Mouse (Mus musculus) liver, embryonic 11.5 days (tissue): ENCODE data around the gene Evx1. TPM values are rescaled to one million over a fixed set of nuclear protein-coding genes. Genes with fewer than 3 reads are reported as not detected.

Experiments used
- ATAC-seq: fragments of 200-750 bp; cut with Nextera tagmentation; replicated peaks from 2 replicates; pipeline ENCODE4 v1.8.0; 2017; ENCODE audit warnings: moderate number of reproducible peaks, mild to moderate bottlenecking, moderate TSS enrichment, moderate library complexity; ENCODE audit not compliant: low FRiP score
- DNase-seq: peaks from one replicate; pipeline ENCODE4 v3.0.0-alpha.2; 2017; ENCODE audit warnings: low spot score
- H3K27ac ChIP-seq: fragments of 300-500 bp; sonication (generic); 2 replicates; pipeline ENCODE4 v1.5.1; 2014; ENCODE audit warnings: mild to moderate bottlenecking, low read depth, low read length, control low read depth
- H3K27me3 ChIP-seq: fragments of 300-500 bp; sonication (generic); replicated peaks from 2 replicates; pipeline ENCODE4 v1.6.1; 2014; ENCODE audit warnings: low read length, mixed read lengths; ENCODE audit not compliant: control insufficient read depth, insufficient read depth
- H3K36me3 ChIP-seq: fragments of 300-500 bp; sonication (generic); 2 replicates; pipeline ENCODE4 v1.6.1; 2014; ENCODE audit warnings: mild to moderate bottlenecking, low read length, moderate library complexity, mixed read lengths; ENCODE audit not compliant: control insufficient read depth, insufficient read depth
- H3K4me1 ChIP-seq: fragments of 300-500 bp; sonication (generic); replicated peaks from 2 replicates; pipeline ENCODE4 v1.6.1; 2014; ENCODE audit warnings: low read length, mixed read lengths; ENCODE audit not compliant: control insufficient read depth, insufficient read depth
- H3K4me2 ChIP-seq: fragments of 300-500 bp; sonication (generic); 2 replicates; pipeline ENCODE4 v1.6.1; 2014; ENCODE audit warnings: mild to moderate bottlenecking, control low read depth, moderate library complexity
- H3K4me3 ChIP-seq: fragments of 300-500 bp; sonication (generic); 2 replicates; pipeline ENCODE4 v1.5.1; 2014; ENCODE audit warnings: low read depth, low read length, control low read depth
- H3K9ac ChIP-seq: fragments of 300-500 bp; sonication (generic); 2 replicates; pipeline ENCODE4 v1.6.1; 2014; ENCODE audit warnings: low read depth, low read length, control low read depth
- H3K9me3 ChIP-seq: fragments of 300-500 bp; sonication (generic); 2 replicates; pipeline ENCODE4 v1.6.1; 2016; ENCODE audit warnings: low read length, inconsistent platforms, mixed read lengths; ENCODE audit not compliant: control insufficient read depth
- WGBS: fragments of 180-500 bp; shearing (Covaris S2); extraction: QIAGEN DNeasy Blood & Tissue Kit; methylation state at CpG from one replicate; pipeline ENCODE4 v1.1.7; 2014; 5-methylcytosine and 5-hydroxymethylcytosine counted together
- polyA plus RNA-seq: library from polyadenylated mRNA; unstranded; fragments of >200 nt; fragmentation: Nextera tagmentation; extraction: Ambion mirVana; gene quantifications from 2 replicates; pipeline ENCODE4 v1.2.1, GENCODE M21; 2014

Gene Evx1
- polyA plus RNA-seq, 1 experiment from 2014 or later, result 0.12 TPM

GRCm38 (mm10) chr6:52281084-52281483 lies 32.2 kb upstream of the Evx1 start:
- H3K9me3 ChIP-seq, result no peaks in the 10 kb centered on the region
- no peak overlapping the region for H3K4me3 ChIP-seq
- ATAC-seq (no peak), DNase-seq (no peak)
- WGBS, result 65% methylated on average over 12 of the region's 12 CpGs
- H3K36me3 ChIP-seq, result no peaks in the 10 kb centered on the region
- H3K9ac ChIP-seq, result no peak overlapping the region
- H3K4me1 ChIP-seq, result no peaks in the 10 kb centered on the region
- H3K27ac ChIP-seq, result no peak overlapping the region
- H3K4me2 ChIP-seq, result no peak overlapping the region
- H3K27me3 ChIP-seq, result peaks cover 34% of the 10 kb centered on the region

GRCm38 (mm10) chr6:52283896-52284295 lies 29.4 kb upstream of the Evx1 start:
- no peak overlapping the region for H3K4me2 ChIP-seq
- ATAC-seq (no peak), DNase-seq (no peak)
- H3K4me3 ChIP-seq, result no peak overlapping the region
- no peak overlapping the region for H3K9ac ChIP-seq
- no peaks in the 10 kb centered on the region for H3K9me3 ChIP-seq
- WGBS, result 83% methylated on average over 5 of the region's 5 CpGs
- no peak overlapping the region for H3K27ac ChIP-seq
- no peaks in the 10 kb centered on the region for H3K36me3 ChIP-seq
- no peaks in the 10 kb centered on the region for H3K4me1 ChIP-seq
- peaks cover 19% of the 10 kb centered on the region for H3K27me3 ChIP-seq

- Histone ChIP-seq H3K4me3 (no peak overlapping the region), H3K27ac (no peak overlapping the region), H3K9me3 (no peaks in the 10 kb centered on the region), H3K27me3 (peaks cover 55% of the 10 kb centered on the region), H3K9ac (no peak overlapping the region), H3K4me2 (no peak overlapping the region), H3K36me3 (no peaks in the 10 kb centered on the region), H3K4me1 (no peaks in the 10 kb centered on the region)
- no peak for DNase-seq
- no peak for ATAC-seq
- 19% methylated on average over 12 of the region's 12 CpGs for WGBS
Measured at GRCm38 (mm10) chr6:52290186-52290585, 23.1 kb upstream of the Evx1 start.

GRCm38 (mm10) chr6:52291021-52291860 lies 22.1 kb upstream of the Evx1 start:
- H3K4me2 ChIP-seq, result peak overlapping the region; percentile 50
- no peaks in the 10 kb centered on the region for H3K36me3 ChIP-seq
- no peaks in the 10 kb centered on the region for H3K4me1 ChIP-seq
- 4% methylated on average over 45 of the region's 45 CpGs for WGBS
- H3K27me3 ChIP-seq, result peaks cover 55% of the 10 kb centered on the region
- ATAC-seq (no peak), DNase-seq (no peak)
- H3K9me3 ChIP-seq, result no peaks in the 10 kb centered on the region
- no peak overlapping the region for H3K27ac ChIP-seq
- H3K9ac ChIP-seq, result no peak overlapping the region
- H3K4me3 ChIP-seq, result peak overlapping the region; percentile 17

GRCm38 (mm10) chr6:52292328-52292727 lies 21.0 kb upstream of the Evx1 start:
- Histone ChIP-seq H3K27me3 (peaks cover 57% of the 10 kb centered on the region), H3K27ac (no peak overlapping the region), H3K36me3 (no peaks in the 10 kb centered on the region), H3K4me3 (no peak overlapping the region), H3K9ac (no peak overlapping the region), H3K4me2 (no peak overlapping the region), H3K4me1 (no peaks in the 10 kb centered on the region), H3K9me3 (no peaks in the 10 kb centered on the region)
- ATAC-seq, result no peak
- WGBS, result 53% methylated on average over 7 of the region's 7 CpGs
- no peak for DNase-seq

GRCm38 (mm10) chr6:52294616-52295015 lies 18.7 kb upstream of the Evx1 start:
- Histone ChIP-seq H3K4me3 (no peak overlapping the region), H3K9ac (no peak overlapping the region), H3K27me3 (peaks cover 51% of the 10 kb centered on the region), H3K4me1 (no peaks in the 10 kb centered on the region), H3K4me2 (no peak overlapping the region), H3K27ac (no peak overlapping the region), H3K36me3 (no peaks in the 10 kb centered on the region), H3K9me3 (no peaks in the 10 kb centered on the region)
- ATAC-seq (no peak), DNase-seq (no peak)
- WGBS, result 77% methylated on average over 6 of the region's 6 CpGs

- H3K4me2 ChIP-seq, result no peak overlapping the region
- H3K4me1 ChIP-seq, result no peaks in the 10 kb centered on the region
- no peak overlapping the region for H3K4me3 ChIP-seq
- H3K9ac ChIP-seq, result no peak overlapping the region
- ATAC-seq (no peak), DNase-seq (no peak)
- WGBS, result 72% methylated on average over 4 of the region's 4 CpGs
- no peaks in the 10 kb centered on the region for H3K36me3 ChIP-seq
- peaks cover 24% of the 10 kb centered on the region for H3K27me3 ChIP-seq
- no peaks in the 10 kb centered on the region for H3K9me3 ChIP-seq
- no peak overlapping the region for H3K27ac ChIP-seq
Measured at GRCm38 (mm10) chr6:52298511-52298910, 14.8 kb upstream of the Evx1 start.

GRCm38 (mm10) chr6:52300806-52301205 lies 12.5 kb upstream of the Evx1 start:
- H3K4me1 ChIP-seq, result no peaks in the 10 kb centered on the region
- H3K36me3 ChIP-seq, result no peaks in the 10 kb centered on the region
- no peaks in the 10 kb centered on the region for H3K9me3 ChIP-seq
- ATAC-seq (no peak), DNase-seq (no peak)
- 77% methylated on average over 4 of the region's 4 CpGs for WGBS
- H3K27ac ChIP-seq, result no peak overlapping the region
- H3K27me3 ChIP-seq, result peaks cover 29% of the 10 kb centered on the region
- H3K9ac ChIP-seq, result no peak overlapping the region
- H3K4me3 ChIP-seq, result no peak overlapping the region
- no peak overlapping the region for H3K4me2 ChIP-seq

GRCm38 (mm10) chr6:52303426-52303825 lies 9.9 kb upstream of the Evx1 start:
- no peak for ATAC-seq
- no peak overlapping the region for H3K9ac ChIP-seq
- H3K4me1 ChIP-seq, result no peaks in the 10 kb centered on the region
- no peak for DNase-seq
- H3K4me2 ChIP-seq, result no peak overlapping the region
- peaks cover 48% of the 10 kb centered on the region for H3K27me3 ChIP-seq
- H3K4me3 ChIP-seq, result no peak overlapping the region
- no peaks in the 10 kb centered on the region for H3K9me3 ChIP-seq
- H3K27ac ChIP-seq, result no peak overlapping the region
- 44% methylated on average over 3 of the region's 3 CpGs for WGBS
- no peaks in the 10 kb centered on the region for H3K36me3 ChIP-seq
